Mouse (Mus musculus): ENCODE measurements around the gene Piezo1. TPM values are rescaled to one million over a fixed set of nuclear protein-coding genes. Genes with fewer than 3 reads are reported as not detected.
A peak's percentile ranks its signal among the peaks of the same experiment; 100 is the strongest.

Gene Piezo1
- total RNA-seq, 2 experiments from 2014 or later, result 22.3 to 38.5 TPM

GRCm38 (mm10) chr8:122460524-122461472, 90.3 kb downstream of the Piezo1 start, which contains the start of gene Snai3:
Gene Snai3 (minus strand): TSS chr8:122460733.
- ATAC-seq (replicated peaks; ENCODE audit: poor library complexity), result peak; percentile 45

GRCm38 (mm10) chr8:122459990-122460389, 91.1 kb downstream of the Piezo1 start:
- no peak for ATAC-seq (replicated peaks; ENCODE audit: poor library complexity)

GRCm38 (mm10) chr8:122459218-122459900, 91.8 kb downstream of the Piezo1 start:
- no peak for ATAC-seq (replicated peaks; ENCODE audit: poor library complexity)

- no peak for ATAC-seq (replicated peaks; ENCODE audit: poor library complexity)
Observed at GRCm38 (mm10) chr8:122457171-122457570, 94.0 kb downstream of the Piezo1 start.

- peak; percentile 50 for ATAC-seq (replicated peaks; ENCODE audit: poor library complexity)
Observed at GRCm38 (mm10) chr8:122454409-122454808, 96.7 kb downstream of the Piezo1 start.

- no peak for ATAC-seq (replicated peaks; ENCODE audit: poor library complexity)
Observed at GRCm38 (mm10) chr8:122452154-122452553, 99.0 kb downstream of the Piezo1 start.

- ATAC-seq (replicated peaks; ENCODE audit: poor library complexity), result no peak
Observed at GRCm38 (mm10) chr8:122451161-122451703, 99.9 kb downstream of the Piezo1 start.

- ATAC-seq (replicated peaks; ENCODE audit: poor library complexity), result no peak
Observed at GRCm38 (mm10) chr8:122445203-122445602, 105.9 kb downstream of the Piezo1 start.

GRCm38 (mm10) chr8:122444058-122444748, 106.9 kb downstream of the Piezo1 start:
- ATAC-seq (replicated peaks; ENCODE audit: poor library complexity), result peak; percentile 67

GRCm38 (mm10) chr8:122443262-122444006, 107.7 kb downstream of the Piezo1 start, which contains the start of gene Mvd:
Gene Mvd (minus strand): TSS chr8:122443422.
- peak; percentile 90 for ATAC-seq (replicated peaks; ENCODE audit: poor library complexity)

GRCm38 (mm10) chr8:122442781-122443180, 108.3 kb downstream of the Piezo1 start:
- no peak for ATAC-seq (replicated peaks; ENCODE audit: poor library complexity)

- ATAC-seq (replicated peaks; ENCODE audit: poor library complexity), result no peak
Observed at GRCm38 (mm10) chr8:122442356-122442755, 108.8 kb downstream of the Piezo1 start.

- no peak for ATAC-seq (replicated peaks; ENCODE audit: poor library complexity)
Observed at GRCm38 (mm10) chr8:122441326-122441725, 109.8 kb downstream of the Piezo1 start.

GRCm38 (mm10) chr8:122439336-122439735, 111.8 kb downstream of the Piezo1 start:
- no peak for ATAC-seq (replicated peaks; ENCODE audit: poor library complexity)

- peak; percentile 63 for ATAC-seq (replicated peaks; ENCODE audit: poor library complexity)
Observed at GRCm38 (mm10) chr8:122437708-122438331, 113.3 kb downstream of the Piezo1 start.

GRCm38 (mm10) chr8:122436586-122437125, 114.5 kb downstream of the Piezo1 start:
- no peak for ATAC-seq (replicated peaks; ENCODE audit: poor library complexity)

GRCm38 (mm10) chr8:122436146-122436545, 115.0 kb downstream of the Piezo1 start:
- no peak for ATAC-seq (replicated peaks; ENCODE audit: poor library complexity)

- ATAC-seq (replicated peaks; ENCODE audit: poor library complexity), result no peak
Observed at GRCm38 (mm10) chr8:122435375-122435774, 115.8 kb downstream of the Piezo1 start.

GRCm38 (mm10) chr8:122433269-122433905, 117.7 kb downstream of the Piezo1 start:
- peak; percentile 25; the same call in 1 of the 2 replicates for ATAC-seq (replicated peaks; ENCODE audit: poor library complexity)
